Mouse (Mus musculus): ENCODE results near the gene Ptcd2. TPM values are rescaled to one million over a fixed set of nuclear protein-coding genes. Genes with fewer than 3 reads are reported as not detected.

The Ptcd2 gene
- polyA plus RNA-seq, 1 experiment from 2014 or later, result 57.9 TPM

- Histone ChIP-seq H3K4me1 (0 out of 2 replicates have a peak, but pooled peaks cover 9% of the 10 kb centered on the region), H3K27me3 (ENCODE audit: insufficient read depth, poor library complexity, severe bottlenecking) (no peaks in the 10 kb centered on the region), H3K27ac (no peak overlapping the region), H3K9me3 (no peaks in the 10 kb centered on the region), H3K4me3 (no peak overlapping the region), H3K36me3 (no peaks in the 10 kb centered on the region)
- 85% methylated on average over 21 of the region's 21 CpGs for WGBS
- DNase-seq (ENCODE audit: low spot score), result peak; percentile 47
Observed at GRCm38 (mm10) chr13:99284400-99285160, 59.9 kb downstream of the Ptcd2 start.

- Histone ChIP-seq H3K27me3 (ENCODE audit: insufficient read depth, poor library complexity, severe bottlenecking) (no peaks in the 10 kb centered on the region), H3K4me1 (peaks cover 13% of the 10 kb centered on the region; the same call in 1 of the 2 replicates), H3K4me3 (no peak overlapping the region), H3K27ac (no peak overlapping the region), H3K9me3 (no peaks in the 10 kb centered on the region), H3K36me3 (no peaks in the 10 kb centered on the region)
- DNase-seq (ENCODE audit: low spot score), result no peak
- 84% methylated on average over 12 of the region's 12 CpGs for WGBS
Observed at GRCm38 (mm10) chr13:99283916-99284315, 60.6 kb downstream of the Ptcd2 start.

- H3K4me1 ChIP-seq, result peaks cover 13% of the 10 kb centered on the region; the same call in 1 of the 2 replicates
- H3K27me3 ChIP-seq (ENCODE audit: insufficient read depth, poor library complexity, severe bottlenecking), result no peaks in the 10 kb centered on the region
- H3K36me3 ChIP-seq, result no peaks in the 10 kb centered on the region
- H3K4me3 ChIP-seq, result no peak overlapping the region
- H3K9me3 ChIP-seq, result no peaks in the 10 kb centered on the region
- no peak overlapping the region for H3K27ac ChIP-seq
- WGBS, result 78% methylated on average over 6 of the region's 6 CpGs
- peak; percentile 72 for DNase-seq (ENCODE audit: low spot score)
Observed at GRCm38 (mm10) chr13:99282961-99283360, 61.5 kb downstream of the Ptcd2 start.

GRCm38 (mm10) chr13:99279351-99279750 is 65.2 kb downstream of the Ptcd2 start:
- no peaks in the 10 kb centered on the region for H3K36me3 ChIP-seq
- peak; percentile 71 for DNase-seq (ENCODE audit: low spot score)
- no peak overlapping the region for H3K27ac ChIP-seq
- H3K9me3 ChIP-seq, result no peaks in the 10 kb centered on the region
- no peak overlapping the region for H3K4me3 ChIP-seq
- H3K27me3 ChIP-seq (ENCODE audit: insufficient read depth, poor library complexity, severe bottlenecking), result no peaks in the 10 kb centered on the region
- WGBS, result 69% methylated on average over 10 of the region's 10 CpGs
- H3K4me1 ChIP-seq, result peaks cover 4% of the 10 kb centered on the region; the same call in 1 of the 2 replicates

- WGBS, result 81% methylated on average over 6 of the region's 6 CpGs
- H3K27ac ChIP-seq, result no peak overlapping the region
- no peaks in the 10 kb centered on the region for H3K9me3 ChIP-seq
- no peaks in the 10 kb centered on the region for H3K27me3 ChIP-seq (ENCODE audit: insufficient read depth, poor library complexity, severe bottlenecking)
- peak; percentile 31 for DNase-seq (ENCODE audit: low spot score)
- H3K36me3 ChIP-seq, result no peaks in the 10 kb centered on the region
- H3K4me1 ChIP-seq, result peaks cover 4% of the 10 kb centered on the region; the same call in 1 of the 2 replicates
- H3K4me3 ChIP-seq, result no peak overlapping the region
Observed at GRCm38 (mm10) chr13:99278511-99278910, 66.0 kb downstream of the Ptcd2 start.

- Histone ChIP-seq H3K4me1 (peaks cover 4% of the 10 kb centered on the region; the same call in 1 of the 2 replicates), H3K4me3 (no peak overlapping the region), H3K9me3 (no peaks in the 10 kb centered on the region), H3K36me3 (no peaks in the 10 kb centered on the region), H3K27ac (no peak overlapping the region), H3K27me3 (ENCODE audit: insufficient read depth, poor library complexity, severe bottlenecking) (no peaks in the 10 kb centered on the region)
- 94% methylated on average over 3 of the region's 3 CpGs for WGBS
- peak; percentile 51 for DNase-seq (ENCODE audit: low spot score)
Observed at GRCm38 (mm10) chr13:99277521-99277920, 67.0 kb downstream of the Ptcd2 start.

GRCm38 (mm10) chr13:99272046-99272445 is 72.5 kb downstream of the Ptcd2 start:
- Histone ChIP-seq H3K36me3 (no peaks in the 10 kb centered on the region), H3K4me1 (no peaks in the 10 kb centered on the region), H3K27ac (no peak overlapping the region), H3K27me3 (ENCODE audit: insufficient read depth, poor library complexity, severe bottlenecking) (no peaks in the 10 kb centered on the region), H3K4me3 (no peak overlapping the region), H3K9me3 (no peaks in the 10 kb centered on the region)
- peak; percentile 63 for DNase-seq (ENCODE audit: low spot score)
- 92% methylated on average over 3 of the region's 3 CpGs for WGBS

Other genes starting within 250 kb of the Ptcd2 start
- 0.10 and 0.14 TPM in 2 replicates for gene Zfp366, start 159.9 kb downstream of the Ptcd2 start, polyA plus RNA-seq (2016; fragmentation: Nextera tagmentation; extraction: Ambion mirVana)
- gene Mrps27, start 81 bp upstream of the Ptcd2 start, polyA plus RNA-seq (2016; fragmentation: Nextera tagmentation; extraction: Ambion mirVana), result 93.6 and 96.0 TPM in 2 replicates
- gene Map1b, start 171.8 kb upstream of the Ptcd2 start, polyA plus RNA-seq (2016; fragmentation: Nextera tagmentation; extraction: Ambion mirVana), result 164 and 186 TPM in 2 replicates

All from heart, embryonic 10.5 days (tissue).